8 mouse cellular contexts compared by ENCODE assay signal in the genomic region with DNA sequence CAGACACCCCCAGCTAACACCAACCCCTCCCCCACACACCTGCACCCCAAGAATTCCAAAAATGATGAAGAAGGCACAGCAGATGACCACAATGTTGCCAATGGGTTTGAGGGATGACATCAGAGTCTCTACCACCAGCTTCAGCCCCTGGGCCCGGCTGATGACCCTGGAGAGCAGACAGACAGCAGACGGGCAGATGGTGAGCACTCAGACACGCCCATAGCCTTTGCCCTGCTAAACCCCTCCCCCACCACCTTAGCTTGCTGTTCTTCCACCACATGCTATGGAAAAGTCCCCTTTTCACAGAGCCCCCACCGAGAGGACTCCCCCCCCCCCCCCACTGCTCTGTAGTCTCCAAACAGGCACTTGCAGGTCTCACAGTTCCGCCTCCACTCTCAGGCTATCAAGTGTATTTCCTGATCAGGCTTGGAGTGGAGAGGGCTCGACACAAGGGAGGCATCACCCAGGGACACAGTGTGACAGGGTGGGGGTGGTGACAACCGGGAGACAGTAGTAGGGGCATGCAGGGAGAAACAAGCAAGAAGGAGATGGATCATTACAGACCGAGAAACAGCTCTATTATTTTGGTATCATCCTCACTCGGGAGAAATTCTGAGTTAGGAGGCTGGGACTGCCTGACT. TPM values are rescaled to one million over a fixed set of nuclear protein-coding genes. Genes with fewer than 3 reads are reported as not detected.
A peak's percentile ranks its signal among the peaks of the same experiment; 100 is the strongest.
DNase-seq lines count a peak whose midpoint lies in the region; ATAC-seq lines count a peak whose summit lies in the region.
"Had no signal": no experiment of that assay in that cellular context is flagged by ENCODE, and none has a peak within 500 bp of the region (broad histone marks: within the 10 kb centered on the region; RNA-seq: fewer than 3 reads in every experiment).

No protein-coding gene starts in this region.

- H3K27me3 ChIP-seq in neural tube, embryonic 11.5 days (ENCODE audit: control insufficient read depth, insufficient read depth, low read length), result peaks cover 3% of the 10 kb centered on the region; the same call in 1 of the 2 replicates
- H3K27me3 ChIP-seq in forebrain, embryonic 14.5 days (replicated peaks; ENCODE audit: control insufficient read depth, insufficient read depth, low read length), result no peaks in the 10 kb centered on the region
- no peaks in the 10 kb centered on the region for H3K27me3 ChIP-seq in limb, embryonic 11.5 days (ENCODE audit: control insufficient read depth, insufficient read depth, low read length)
- no peaks in the 10 kb centered on the region; the same call in 1 of the 2 replicates for H3K27me3 ChIP-seq in stomach, embryonic 16.5 days (ENCODE audit: control insufficient read depth, insufficient read depth, low read length)

- peaks cover 25% of the 10 kb centered on the region for H3K4me1 ChIP-seq in neural tube, embryonic 11.5 days (ENCODE audit: control insufficient read depth, insufficient read depth, low read length)
- peaks cover 22% of the 10 kb centered on the region for H3K4me1 ChIP-seq in forebrain, embryonic 14.5 days (ENCODE audit: control insufficient read depth, insufficient read depth, low read length)
- peaks cover 29% of the 10 kb centered on the region for H3K4me1 ChIP-seq in limb, embryonic 11.5 days (ENCODE audit: control insufficient read depth, insufficient read depth, low read length)
- peaks cover 27% of the 10 kb centered on the region for H3K4me1 ChIP-seq in stomach, embryonic 16.5 days (ENCODE audit: control insufficient read depth, insufficient read depth, low read length)

- WGBS in neural tube, embryonic 11.5 days, result 17% methylated on average over 9 of the region's 9 CpGs
- 38% methylated on average over 9 of the region's 9 CpGs for WGBS in forebrain, embryonic 14.5 days
- WGBS in limb, embryonic 11.5 days, result 18% methylated on average over 9 of the region's 9 CpGs
- WGBS in stomach, embryonic 16.5 days, result 19% methylated on average over 9 of the region's 9 CpGs

- ATAC-seq in neural tube, embryonic 11.5 days (ENCODE audit: insufficient read depth, low FRiP score, low TSS enrichment), result peak; percentile 42; the same call in 1 of the 2 replicates
- no peak for ATAC-seq in forebrain, embryonic 14.5 days
- ATAC-seq in limb, embryonic 11.5 days (ENCODE audit: insufficient number of reproducible peaks, low FRiP score, low TSS enrichment, low read depth), result peak; percentile 26; the same call in 1 of the 2 replicates
- ATAC-seq in stomach, embryonic 16.5 days (ENCODE audit: insufficient read depth, low FRiP score), result peak; percentile 8; the same call in 1 of the 2 replicates

- H3K9ac ChIP-seq in neural tube, embryonic 11.5 days (ENCODE audit: low read length), result no peak overlapping the region
- H3K9ac ChIP-seq in forebrain, embryonic 14.5 days (ENCODE audit: low read length), result no peak overlapping the region
- no peak overlapping the region for H3K9ac ChIP-seq in limb, embryonic 11.5 days (ENCODE audit: low read length)
- H3K9ac ChIP-seq in stomach, embryonic 16.5 days (ENCODE audit: low read length), result no peak overlapping the region

- H3K27ac ChIP-seq in neural tube, embryonic 11.5 days (ENCODE audit: low read depth, low read length), result peak overlapping the region; percentile 75; the same call in 1 of the 2 replicates
- H3K27ac ChIP-seq in forebrain, embryonic 14.5 days (ENCODE audit: low read depth, low read length), result peak overlapping the region; percentile 46
- peak overlapping the region; percentile 94 for H3K27ac ChIP-seq in limb, embryonic 11.5 days (replicated peaks; ENCODE audit: low read depth, low read length)
- H3K27ac ChIP-seq in stomach, embryonic 16.5 days (ENCODE audit: low read length), result peak overlapping the region; percentile 89
- H3K27ac ChIP-seq: macrophage had no signal

- no peaks in the 10 kb centered on the region for H3K36me3 ChIP-seq in neural tube, embryonic 11.5 days (ENCODE audit: control insufficient read depth, insufficient read depth, low read length)
- H3K36me3 ChIP-seq in forebrain, embryonic 14.5 days (ENCODE audit: control insufficient read depth, insufficient read depth, low read length), result 0 out of 2 replicates have a peak, but pooled peaks cover 4% of the 10 kb centered on the region
- peaks cover 14% of the 10 kb centered on the region for H3K36me3 ChIP-seq in limb, embryonic 11.5 days (ENCODE audit: control insufficient read depth, insufficient read depth, low read length)
- no peaks in the 10 kb centered on the region for H3K36me3 ChIP-seq in stomach, embryonic 16.5 days (ENCODE audit: control insufficient read depth, insufficient read depth, low read length)

- no peaks in the 10 kb centered on the region for H3K9me3 ChIP-seq in neural tube, embryonic 11.5 days (ENCODE audit: control insufficient read depth, low read length)
- no peaks in the 10 kb centered on the region for H3K9me3 ChIP-seq in forebrain, embryonic 14.5 days (replicated peaks; ENCODE audit: control insufficient read depth, low read length)
- no peaks in the 10 kb centered on the region for H3K9me3 ChIP-seq in limb, embryonic 11.5 days (ENCODE audit: control insufficient read depth, low read length)
- H3K9me3 ChIP-seq in stomach, embryonic 16.5 days (replicated peaks; ENCODE audit: control insufficient read depth, low read length), result no peaks in the 10 kb centered on the region

- H3K4me2 ChIP-seq in neural tube, embryonic 11.5 days (ENCODE audit: low read depth), result no peak overlapping the region
- H3K4me2 ChIP-seq in forebrain, embryonic 14.5 days (ENCODE audit: low read length), result no peak overlapping the region
- no peak overlapping the region for H3K4me2 ChIP-seq in limb, embryonic 11.5 days (ENCODE audit: low read depth, severe bottlenecking)
- H3K4me2 ChIP-seq in stomach, embryonic 16.5 days (ENCODE audit: low read depth, low read length), result no peak overlapping the region

- H3K4me3 ChIP-seq in neural tube, embryonic 11.5 days (ENCODE audit: low read depth, low read length), result no peak overlapping the region
- no peak overlapping the region for H3K4me3 ChIP-seq in forebrain, embryonic 14.5 days (ENCODE audit: low read depth, low read length)
- H3K4me3 ChIP-seq in limb, embryonic 11.5 days (ENCODE audit: low read depth, low read length), result no peak overlapping the region
- H3K4me3 ChIP-seq in stomach, embryonic 16.5 days (replicated peaks; ENCODE audit: low read length), result no peak overlapping the region

- DNase-seq in neural tube, embryonic 11.5 days (ENCODE audit: low spot score), result peak; percentile 64
- DNase-seq in neural tube, embryonic 10.5 days (ENCODE audit: extremely low spot score, low spot score), result no peak
- DNase-seq in forebrain, embryonic 14.5 days (ENCODE audit: low spot score), result no peak
- DNase-seq in limb, embryonic 11.5 days (ENCODE audit: low spot score), result peak; percentile 43
- no peak for DNase-seq in layer of hippocampus, adult 11-12 months (ENCODE audit: low spot score)
- DNase-seq in adrenal gland, postnatal 14 days, result no peak

RNA-seq across cellular contexts. Expression of a gene that starts 36.3 kb away (rescaled TPM):
- polyA plus RNA-seq in neural tube, embryonic 11.5 days (2014; fragmentation: Nextera tagmentation; extraction: Ambion mirVana), result 0.60 and 1.2 TPM in 2 replicates
- 0.27 and 1.7 TPM in 2 replicates for polyA plus RNA-seq in forebrain, embryonic 14.5 days (2014; fragmentation: Nextera tagmentation; extraction: Ambion mirVana)
- 0.55 and 0.88 TPM in 2 replicates for polyA plus RNA-seq in limb, embryonic 11.5 days (2014; fragmentation: Nextera tagmentation; extraction: Ambion mirVana)
- 11.4 and 16.4 TPM in 2 replicates for polyA plus RNA-seq in stomach, embryonic 16.5 days (2015; fragmentation: Nextera tagmentation; extraction: Ambion mirVana)
- 4.0 and 9.1 TPM in 2 replicates for total RNA-seq in adrenal gland, postnatal 14 days (2021)

RNA-seq across cellular contexts. Expression of a gene that starts 44.9 kb away (rescaled TPM):
- 9.0 and 10.0 TPM in 2 replicates for polyA plus RNA-seq in neural tube, embryonic 11.5 days (2014; fragmentation: Nextera tagmentation; extraction: Ambion mirVana)
- polyA plus RNA-seq in forebrain, embryonic 14.5 days (2014; fragmentation: Nextera tagmentation; extraction: Ambion mirVana), result 7.0 and 7.1 TPM in 2 replicates
- polyA plus RNA-seq in limb, embryonic 11.5 days (2014; fragmentation: Nextera tagmentation; extraction: Ambion mirVana), result 21.0 and 24.3 TPM in 2 replicates
- 7.9 and 8.5 TPM in 2 replicates for polyA plus RNA-seq in stomach, embryonic 16.5 days (2015; fragmentation: Nextera tagmentation; extraction: Ambion mirVana)
- total RNA-seq in adrenal gland, postnatal 14 days (2021), result 0.89 and 1.5 TPM in 2 replicates
- polyA plus RNA-seq: macrophage had no signal

RNA-seq across cellular contexts. Expression of a gene that starts 56.8 kb away (rescaled TPM):
- 0.23 TPM in 1 of 2 replicates, not detected in the other for polyA plus RNA-seq in neural tube, embryonic 11.5 days (2014; fragmentation: Nextera tagmentation; extraction: Ambion mirVana)
- 0.43 and 0.67 TPM in 2 replicates for polyA plus RNA-seq in forebrain, embryonic 14.5 days (2014; fragmentation: Nextera tagmentation; extraction: Ambion mirVana)
- polyA plus RNA-seq in limb, embryonic 11.5 days (2014; fragmentation: Nextera tagmentation; extraction: Ambion mirVana), result not detected in 2 replicates
- 0.22 and 0.29 TPM in 2 replicates for polyA plus RNA-seq in stomach, embryonic 16.5 days (2015; fragmentation: Nextera tagmentation; extraction: Ambion mirVana)
- total RNA-seq in adrenal gland, postnatal 14 days (2021), result not detected in 2 replicates
- polyA plus RNA-seq: macrophage had no signal

Comparison
In these comparisons a context has a peak if more than half of its experiments do, and no peak if none do; other contexts are left out.
1. DNase-seq: peak in neural tube, embryonic 11.5 days (single experiment) and limb, embryonic 11.5 days (single experiment); none in neural tube, embryonic 10.5 days (single experiment), forebrain, embryonic 14.5 days (single experiment), layer of hippocampus, adult 11-12 months (single experiment) and adrenal gland, postnatal 14 days (single experiment).
2. Peak in every context shown above with its lines, with median percentiles within 50 percentile points of each other: H3K27ac ChIP-seq.